Mouse (Mus musculus): ENCODE results near the gene Reg4.
A peak's percentile ranks its signal among the peaks of the same experiment; 100 is the strongest.

The Reg4 gene

DNA sequence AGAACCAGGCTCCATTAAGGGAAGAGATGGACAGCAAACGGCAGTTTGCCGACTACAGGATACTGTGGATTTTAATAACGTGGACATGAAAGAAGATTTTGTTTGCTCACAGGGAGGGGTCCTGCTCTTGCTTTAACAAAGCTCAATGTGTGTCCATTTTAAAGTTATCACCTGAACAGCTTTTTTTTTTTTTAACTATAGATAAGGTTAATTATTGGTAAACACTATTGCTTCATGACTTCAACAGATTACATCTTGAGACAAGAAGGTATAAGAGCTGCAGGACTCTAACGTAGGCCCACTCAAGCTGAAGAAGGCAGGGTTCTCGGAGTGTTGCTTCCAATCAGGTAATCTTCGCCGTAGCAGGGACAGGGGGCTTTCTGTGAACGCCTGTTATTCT is at the start of gene Reg4:
TSS of gene Reg4 (plus strand) at position 301 of the 400 bp plus-strand sequence.
- DNase-seq (ENCODE audit: low read depth, low spot score) = no peak

DNA sequence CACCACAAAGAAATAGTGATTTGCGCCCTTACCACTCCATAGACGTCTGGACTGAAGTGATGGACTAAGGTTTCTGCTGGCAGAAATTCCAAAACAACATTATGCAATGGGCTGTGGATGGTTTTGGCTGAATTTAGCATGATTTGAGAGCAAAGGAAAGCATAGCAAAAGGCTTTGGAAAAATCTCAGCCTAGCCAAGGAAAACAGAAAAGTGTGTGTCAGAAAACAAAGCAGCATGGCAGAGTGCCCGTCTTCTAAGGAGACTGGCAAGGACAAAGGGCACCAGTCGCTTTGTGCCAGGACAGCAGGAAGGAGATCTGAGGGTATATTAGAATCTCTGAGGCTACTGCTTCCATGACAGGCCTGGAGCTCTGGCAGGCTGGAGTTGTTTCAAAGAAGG is 43.6 kb upstream of the Reg4 start:
- DNase-seq (ENCODE audit: low read depth, low spot score) = peak; percentile 61

DNA sequence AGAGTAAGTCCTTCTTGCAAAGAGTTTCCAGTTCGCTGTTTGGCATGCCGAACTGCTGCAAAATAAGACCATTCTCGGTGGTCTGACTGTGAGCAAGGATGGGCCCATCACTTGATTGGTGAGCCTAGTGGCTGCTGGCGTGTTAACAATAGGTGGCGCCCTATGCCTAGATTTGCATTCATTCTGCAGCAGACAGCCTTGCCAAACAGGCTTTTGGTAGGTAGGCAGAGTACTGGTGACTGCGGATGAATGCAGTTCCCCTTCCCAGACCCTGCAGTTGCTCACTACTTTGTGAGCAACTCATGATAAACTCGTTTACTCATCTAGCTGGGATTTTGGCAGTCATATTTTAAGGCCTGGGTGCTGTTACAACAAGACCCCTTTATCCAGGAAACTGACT is 41.2 kb upstream of the Reg4 start:
- DNase-seq (ENCODE audit: low read depth, low spot score) = peak; percentile 34

DNA sequence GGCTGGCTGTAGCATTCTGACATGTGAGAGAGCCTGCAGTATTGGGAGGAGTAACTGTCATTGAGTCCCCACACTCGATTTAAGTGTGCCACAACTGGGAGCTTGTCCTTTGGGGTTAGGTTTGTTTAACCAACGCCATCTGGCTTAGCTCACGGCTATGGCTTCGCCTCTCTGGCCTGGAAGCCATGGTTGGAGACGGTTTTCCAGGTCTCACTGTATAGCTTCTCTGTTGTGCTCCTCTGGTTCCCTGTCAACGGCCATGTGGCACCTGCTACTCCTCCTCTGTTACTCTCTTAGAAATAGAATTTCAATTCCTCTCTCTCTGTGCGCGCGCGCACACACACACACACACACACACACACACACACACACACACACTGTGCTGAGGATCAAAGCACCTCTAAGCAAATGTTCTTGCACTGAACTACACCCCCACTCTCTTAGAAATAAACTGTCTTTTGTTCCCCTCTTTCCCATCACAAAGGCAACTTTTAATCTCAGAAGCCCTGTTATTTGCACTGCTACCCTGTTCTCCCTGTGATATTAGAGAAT is 36.7 kb upstream of the Reg4 start:
- no peak for DNase-seq (ENCODE audit: low read depth, low spot score)

DNA sequence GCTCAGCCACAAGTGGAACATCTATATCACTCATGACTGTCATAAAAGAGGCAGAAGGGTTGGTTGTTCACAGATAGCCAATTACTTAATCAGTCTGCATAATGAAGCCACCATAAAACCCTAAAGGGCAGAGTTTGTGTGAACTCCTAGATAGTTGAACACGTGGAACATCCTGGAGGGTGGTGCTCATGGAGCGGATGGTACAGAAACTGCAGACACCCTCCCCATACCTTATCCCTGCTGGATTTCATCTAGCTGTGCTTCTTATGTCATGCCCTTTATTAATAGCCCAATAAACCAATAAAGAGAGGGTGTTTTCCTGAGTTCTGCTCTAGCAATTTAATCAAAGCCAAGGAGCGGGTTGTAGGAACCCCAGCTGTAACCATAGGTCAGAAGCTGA is 34.2 kb upstream of the Reg4 start:
- DNase-seq (ENCODE audit: low read depth, low spot score) = no peak

DNA sequence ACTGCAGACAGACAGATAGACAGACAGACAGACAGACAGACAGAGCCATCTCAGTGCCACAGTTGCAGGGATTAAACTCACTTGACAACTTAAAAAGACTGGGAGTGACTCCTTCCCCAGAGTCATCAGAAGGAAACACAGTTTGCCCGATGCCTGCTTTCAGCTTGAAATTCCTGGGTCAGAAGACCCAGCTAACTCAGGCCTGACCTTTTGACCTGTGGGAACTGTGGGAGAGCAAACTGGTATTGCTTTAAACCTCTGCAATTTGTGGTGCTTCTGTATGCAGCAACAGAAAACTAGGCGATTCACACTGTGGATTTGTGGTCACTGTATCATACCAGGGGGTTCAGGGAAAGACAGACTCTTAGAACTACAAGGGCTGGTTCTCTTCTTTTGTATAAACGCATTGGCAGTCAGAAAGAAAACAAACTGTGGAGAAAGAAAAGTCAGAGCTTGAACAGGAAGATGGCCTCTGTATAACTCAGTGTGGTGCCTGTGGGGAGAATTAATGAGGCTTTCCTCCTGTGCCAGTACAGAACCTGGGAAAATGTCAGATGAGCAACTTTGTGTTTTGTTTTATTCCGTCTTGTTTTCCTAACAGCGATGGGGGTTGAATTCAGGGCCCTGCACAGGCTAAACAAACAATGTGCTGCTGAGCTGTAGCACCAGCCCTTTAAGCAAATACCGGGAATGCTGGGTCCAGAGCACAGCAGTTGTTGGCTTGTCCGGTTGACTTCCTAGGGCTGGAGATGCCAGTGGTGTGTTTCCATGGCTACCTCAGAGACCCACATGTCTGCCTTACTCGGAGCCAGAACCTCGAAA is 24.0 kb upstream of the Reg4 start:
- no peak for DNase-seq (ENCODE audit: low read depth, low spot score)

DNA sequence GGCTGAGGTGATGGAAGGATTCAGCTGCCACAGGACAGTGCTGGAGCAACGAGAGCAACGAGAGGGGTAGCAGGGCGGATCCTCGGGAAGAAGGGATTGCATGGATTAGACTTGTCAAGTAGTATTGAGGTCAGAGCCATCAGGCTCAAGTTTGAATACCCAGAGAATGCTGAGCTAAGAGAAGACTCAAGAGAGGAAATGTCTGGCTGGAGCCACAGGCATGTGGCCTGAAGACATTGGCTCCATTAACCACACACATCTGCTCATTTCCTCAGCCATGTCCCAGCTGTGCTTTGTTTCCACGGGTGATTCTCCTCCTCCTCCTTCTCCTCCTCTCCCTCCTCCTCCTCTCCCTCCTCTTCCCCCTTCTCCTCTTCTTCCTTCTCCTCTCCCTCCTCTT is 22.2 kb upstream of the Reg4 start:
- DNase-seq (ENCODE audit: low read depth, low spot score) = no peak

DNA sequence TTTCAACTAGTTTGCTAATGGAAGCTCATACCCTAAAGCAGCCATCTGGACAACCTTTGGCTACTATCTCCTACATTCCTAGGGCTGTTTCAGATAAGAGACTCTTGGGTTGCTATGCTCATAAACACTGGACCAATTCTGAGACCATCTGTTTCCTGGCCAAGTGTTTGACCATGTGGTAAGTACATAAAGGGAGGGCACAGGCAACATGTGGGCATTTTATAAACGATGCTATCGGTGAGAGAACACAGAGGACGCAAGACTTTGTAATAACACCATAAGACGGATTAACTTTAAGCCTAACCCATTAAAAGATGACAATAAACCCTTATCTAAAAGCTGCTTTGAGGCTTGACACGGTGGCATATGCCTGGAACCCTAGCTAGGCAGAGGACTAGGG is 18.7 kb upstream of the Reg4 start:
- DNase-seq (ENCODE audit: low read depth, low spot score) = no peak

DNA sequence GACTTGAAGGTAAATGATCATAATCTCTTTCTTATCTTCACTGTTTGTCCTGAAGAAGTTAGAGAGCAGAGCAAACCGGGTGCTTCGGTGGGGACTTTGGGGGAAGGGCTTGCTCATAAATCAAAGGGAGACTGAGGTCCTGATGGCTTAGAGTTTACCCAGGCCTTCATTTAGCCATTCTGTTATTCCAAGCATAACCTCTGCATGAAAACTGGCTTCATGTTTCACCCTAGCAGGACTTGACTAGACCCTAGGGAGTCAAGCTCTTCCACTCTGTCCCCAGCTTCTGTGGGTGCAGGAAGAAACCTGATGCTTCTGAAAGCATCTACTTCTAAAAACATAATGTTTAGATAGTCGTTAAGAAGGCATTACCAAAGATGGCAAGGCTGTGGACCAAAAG is 15.0 kb upstream of the Reg4 start:
- DNase-seq (ENCODE audit: low read depth, low spot score) = no peak

DNA sequence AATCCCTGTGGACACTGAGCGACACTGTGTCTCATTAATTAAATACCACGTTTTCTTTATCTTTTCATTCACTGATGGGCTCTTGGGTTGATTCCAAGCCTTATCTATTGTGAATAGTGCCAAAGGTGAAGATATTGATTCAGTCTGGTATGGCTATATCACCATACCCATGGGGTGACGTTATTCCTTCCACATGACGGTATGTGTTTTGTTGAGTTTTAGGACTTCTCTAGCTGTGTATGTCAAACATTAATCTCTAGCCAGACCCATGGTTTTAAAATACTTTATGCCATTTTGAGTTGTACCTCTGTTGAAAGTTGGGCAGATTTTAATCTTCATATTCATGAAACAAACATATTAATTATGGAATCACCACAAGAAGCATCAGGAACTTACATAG is 12.8 kb upstream of the Reg4 start:
- no peak for DNase-seq (ENCODE audit: low read depth, low spot score)

DNA sequence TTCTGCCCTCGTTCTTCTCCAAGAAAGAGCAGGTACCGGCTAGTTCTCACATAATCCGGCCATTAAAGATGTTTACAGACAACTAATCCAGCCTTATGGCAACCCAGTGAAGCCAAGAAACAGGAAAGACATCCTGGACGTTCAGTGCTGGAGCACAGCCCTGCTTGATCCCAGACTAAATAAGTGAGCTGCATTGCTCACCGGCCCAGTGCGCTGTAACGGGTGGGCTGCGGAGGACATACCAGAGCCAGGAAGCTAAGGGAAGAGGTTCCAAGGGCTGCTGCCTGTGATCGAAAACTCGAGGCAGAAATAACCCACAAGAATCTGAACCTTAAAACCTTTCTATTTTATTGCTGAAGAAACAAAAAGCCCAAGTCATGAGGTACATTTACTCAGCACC is 11.1 kb upstream of the Reg4 start:
- no peak for DNase-seq (ENCODE audit: low read depth, low spot score)

DNA sequence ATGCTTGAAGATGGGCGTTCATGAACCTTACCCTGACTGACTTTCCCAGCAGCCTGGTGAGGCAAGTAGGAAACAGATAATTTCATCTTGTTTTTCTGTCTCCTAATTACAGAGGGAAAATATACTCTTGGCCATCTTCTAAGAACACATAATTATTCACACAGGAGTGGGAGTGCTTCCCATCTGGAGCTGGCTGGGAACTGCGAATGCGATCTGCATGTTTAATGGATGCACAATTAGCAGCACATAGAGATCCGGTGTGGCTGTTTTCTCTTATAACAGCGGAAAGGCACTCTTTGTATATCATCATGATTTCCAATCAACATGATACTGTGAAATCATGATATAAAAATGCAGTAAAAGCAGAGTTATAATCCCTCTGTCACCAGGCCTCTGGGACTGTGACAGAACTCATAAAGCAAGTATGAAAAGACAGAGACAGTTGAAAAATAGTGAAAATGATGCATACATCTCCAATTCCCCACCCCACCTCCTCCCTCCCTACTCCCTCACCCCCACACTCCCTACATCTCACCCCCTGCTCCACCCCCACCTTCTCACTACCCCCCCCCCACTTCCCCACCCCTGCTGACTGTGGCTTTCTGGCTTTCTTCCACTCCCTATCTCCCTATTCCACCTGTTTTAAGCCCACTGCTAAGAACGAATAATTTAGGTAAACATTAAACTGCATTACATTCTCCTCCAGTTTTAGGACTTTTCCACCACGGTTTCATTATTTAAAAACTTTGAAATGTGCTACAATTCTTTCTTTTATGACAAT is 10.5 kb upstream of the Reg4 start:
- DNase-seq (ENCODE audit: low read depth, low spot score) = no peak

DNA sequence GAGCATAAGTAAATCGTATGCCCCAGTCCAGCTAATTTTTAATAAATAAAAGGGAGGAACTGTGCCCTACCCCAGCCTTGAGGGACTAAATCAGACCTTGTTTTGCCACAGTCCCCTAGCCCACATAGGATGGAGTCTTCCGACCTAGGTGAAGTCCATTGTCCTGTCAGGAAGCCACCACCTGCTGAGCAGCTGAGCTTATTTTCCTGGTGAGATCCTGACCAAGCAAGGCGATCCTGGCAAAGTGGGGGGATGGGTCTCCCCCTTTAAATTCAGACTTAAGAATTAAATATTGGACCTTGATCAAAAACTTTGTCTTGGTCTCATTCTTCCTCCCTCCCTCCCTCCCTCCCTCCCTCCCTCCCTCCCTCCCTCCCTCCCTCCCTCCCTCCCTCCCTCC is 5.7 kb upstream of the Reg4 start:
- DNase-seq (ENCODE audit: low read depth, low spot score) = no peak

DNA sequence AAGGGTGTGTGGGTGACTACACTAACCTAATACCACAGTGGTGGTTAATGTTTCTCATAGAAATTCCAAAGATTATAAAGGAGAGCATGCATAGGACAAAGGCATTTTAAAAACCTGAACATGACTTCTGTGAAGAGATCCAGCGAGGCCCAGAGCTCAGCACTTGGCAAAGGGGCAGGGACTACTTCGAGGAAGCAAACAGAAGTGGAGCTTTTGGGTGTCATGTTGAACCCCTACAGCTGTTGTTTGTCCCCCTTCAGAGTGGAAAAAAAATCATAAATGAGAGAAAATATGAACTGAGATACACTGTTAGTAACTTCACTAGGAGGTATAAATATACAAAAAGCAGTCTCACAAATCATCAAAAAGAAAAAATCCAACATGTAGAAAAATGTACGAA is 1.3 kb downstream of the Reg4 start:
- no peak for DNase-seq (ENCODE audit: low read depth, low spot score)

DNA sequence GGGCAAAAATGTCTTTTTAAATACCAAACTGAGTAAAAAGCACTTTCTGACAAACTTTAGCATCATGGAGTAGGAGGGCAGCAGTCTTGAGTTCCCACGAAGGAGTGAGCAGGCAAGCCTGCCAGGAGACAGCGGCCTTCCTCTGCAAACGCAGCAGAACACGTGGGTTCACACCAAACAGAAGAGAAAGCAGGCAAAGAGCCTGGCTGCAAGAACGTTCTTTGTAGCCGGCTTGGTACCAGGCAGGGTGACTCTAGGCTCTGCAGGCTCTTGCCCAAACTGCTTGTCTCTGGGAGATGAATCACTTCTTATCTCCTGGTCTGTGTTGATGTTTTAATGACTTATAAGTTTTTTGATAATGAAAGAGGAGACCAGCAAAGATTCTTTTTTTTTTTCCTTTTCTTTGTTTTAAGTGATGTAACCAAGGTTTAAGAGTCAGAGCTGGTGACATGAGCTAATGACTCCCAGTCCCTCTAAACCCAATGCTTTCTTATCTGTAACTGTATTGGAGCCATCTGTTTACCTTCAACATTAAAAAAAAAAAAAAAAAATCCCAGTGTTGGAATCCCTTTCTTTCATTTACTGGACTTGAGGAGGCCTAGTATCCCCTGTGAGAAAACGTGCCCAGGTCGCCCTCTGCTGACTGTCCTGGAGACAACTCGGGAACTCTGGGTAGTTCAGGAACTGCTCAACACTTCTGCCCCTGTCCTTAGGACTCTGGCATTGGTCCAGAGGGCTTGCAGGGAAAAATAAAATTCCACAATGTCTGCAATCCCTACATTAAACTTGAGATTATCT is 2.0 kb downstream of the Reg4 start:
- peak; percentile 84 for DNase-seq (ENCODE audit: low read depth, low spot score)

DNA sequence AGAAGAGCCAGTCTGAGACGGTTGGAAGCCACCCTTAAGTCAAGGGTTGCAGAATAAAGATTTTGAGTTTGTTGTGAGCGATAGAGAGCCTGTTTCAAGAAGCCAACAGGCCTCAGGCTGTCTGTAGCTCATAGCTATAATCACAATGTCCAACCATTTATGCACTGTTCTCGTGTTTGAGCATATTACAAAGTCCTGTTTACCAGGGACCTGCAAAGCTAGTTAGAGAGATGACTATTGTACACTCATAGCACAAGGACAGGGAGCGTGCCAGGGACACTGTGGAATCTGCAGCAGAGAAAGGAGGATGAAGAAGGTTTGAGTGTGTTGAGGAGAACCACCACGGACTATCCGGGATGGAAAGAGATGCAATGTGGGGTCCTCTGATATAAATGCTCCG is 3.0 kb downstream of the Reg4 start:
- DNase-seq (ENCODE audit: low read depth, low spot score) = no peak

DNA sequence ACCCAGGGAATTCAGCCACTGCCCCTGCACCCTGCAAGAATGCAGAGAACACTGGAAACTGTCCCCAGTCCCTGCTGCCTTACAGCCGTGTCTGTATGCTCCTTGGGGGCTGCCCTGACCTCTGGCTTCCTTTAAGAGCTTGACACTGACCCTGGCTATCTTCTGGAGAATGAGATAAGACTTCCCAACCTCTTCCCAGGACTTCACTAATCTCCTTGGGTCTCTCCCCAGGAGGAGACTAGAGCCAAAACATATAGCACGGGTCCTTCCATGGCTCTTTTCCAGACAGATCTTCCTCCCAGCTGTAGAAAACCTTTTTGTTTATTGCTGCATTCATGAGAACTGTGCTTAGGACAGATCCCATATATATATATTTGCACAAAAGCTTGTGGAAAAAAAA is 3.8 kb downstream of the Reg4 start:
- no peak for DNase-seq (ENCODE audit: low read depth, low spot score)

DNA sequence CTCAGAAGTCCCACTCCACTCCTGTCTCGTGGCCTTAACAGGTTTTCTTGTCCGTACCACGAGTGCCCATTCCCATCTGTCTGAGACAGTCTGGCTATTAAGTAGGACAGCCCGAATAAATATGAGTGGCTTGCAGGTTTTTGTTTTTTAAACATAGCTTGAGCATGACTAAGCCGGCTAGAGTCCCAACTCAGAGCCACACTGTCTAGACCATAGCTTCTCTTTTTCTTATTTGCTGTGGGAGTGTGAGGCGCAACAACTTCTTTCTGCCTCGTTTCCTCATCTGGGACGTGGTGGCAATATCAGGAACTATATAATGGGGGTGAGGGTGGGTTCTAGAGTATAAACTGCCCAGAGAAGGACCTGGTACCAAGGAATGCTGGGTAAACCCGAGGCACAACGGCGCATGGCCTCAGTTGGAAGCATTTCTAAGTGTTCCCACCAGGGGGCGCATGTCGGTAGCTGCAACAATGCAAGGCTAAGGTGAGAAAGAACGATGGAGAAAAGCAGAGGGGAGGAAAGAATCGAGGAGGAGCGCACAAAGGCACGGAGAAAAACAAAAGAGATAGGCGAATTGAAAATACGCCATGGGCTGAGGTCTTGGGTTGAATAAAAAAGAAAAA is 5.1 kb downstream of the Reg4 start:
- DNase-seq (ENCODE audit: low read depth, low spot score) = peak; percentile 81

DNA sequence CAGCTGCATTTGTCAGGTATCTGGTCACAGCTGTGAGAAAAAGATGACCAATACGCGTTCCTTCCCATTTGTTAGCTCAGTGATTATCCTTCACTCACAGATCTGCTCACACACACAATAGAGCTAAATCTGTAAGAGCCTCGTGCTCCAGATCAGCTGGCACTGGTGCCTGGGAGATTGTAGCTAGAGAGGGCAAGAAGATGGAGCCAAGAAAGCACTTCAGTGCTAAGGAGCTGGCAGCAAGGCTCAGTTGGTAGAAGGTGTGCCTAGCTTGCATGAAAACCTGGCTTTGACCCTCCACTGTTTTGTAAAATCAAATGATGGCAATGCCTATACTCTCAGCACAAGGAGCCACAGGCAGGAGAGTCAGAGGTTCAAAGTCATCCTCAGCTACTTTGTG is 5.8 kb downstream of the Reg4 start:
- DNase-seq (ENCODE audit: low read depth, low spot score) = no peak

DNA sequence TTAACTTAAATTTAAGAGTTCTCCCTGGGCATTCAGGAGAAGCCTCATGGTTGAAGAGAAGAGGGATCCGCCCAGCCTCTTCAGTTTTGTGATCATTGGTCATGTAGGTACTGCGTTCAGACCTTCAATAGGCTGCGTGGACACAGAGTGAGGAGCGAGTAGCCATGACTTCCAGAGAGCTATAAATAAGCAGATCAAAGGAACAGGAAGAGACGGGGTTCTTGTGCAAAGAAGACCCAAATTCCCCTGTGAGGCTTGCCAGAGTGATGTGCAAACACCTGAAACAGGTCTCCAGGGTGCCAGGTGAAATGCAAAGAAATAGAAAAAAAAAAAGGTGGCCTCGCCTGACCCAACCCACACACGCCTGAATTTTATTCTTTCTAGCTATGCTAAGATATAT is 8.0 kb downstream of the Reg4 start:
- no peak for DNase-seq (ENCODE audit: low read depth, low spot score)

DNA sequence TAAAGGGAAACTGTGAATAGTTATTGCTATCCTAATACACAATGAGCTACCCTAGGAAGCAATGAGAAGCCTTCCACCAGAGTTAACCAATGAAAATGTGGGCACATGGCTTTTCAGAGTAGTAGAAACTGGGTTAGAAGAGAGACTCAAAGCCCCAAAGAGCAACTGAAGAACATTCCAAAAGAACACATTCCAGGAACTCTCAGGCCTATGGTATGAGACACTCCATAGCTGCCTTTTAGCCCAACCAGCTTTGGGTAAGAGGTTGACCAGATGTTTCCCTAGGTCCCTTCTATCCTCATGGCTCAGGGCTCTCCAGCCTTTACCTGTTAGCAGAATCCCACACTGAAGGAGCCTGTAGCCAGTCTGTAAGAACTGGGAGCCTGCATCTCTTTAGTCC is 11.5 kb downstream of the Reg4 start:
- DNase-seq (ENCODE audit: low read depth, low spot score) = no peak

DNA sequence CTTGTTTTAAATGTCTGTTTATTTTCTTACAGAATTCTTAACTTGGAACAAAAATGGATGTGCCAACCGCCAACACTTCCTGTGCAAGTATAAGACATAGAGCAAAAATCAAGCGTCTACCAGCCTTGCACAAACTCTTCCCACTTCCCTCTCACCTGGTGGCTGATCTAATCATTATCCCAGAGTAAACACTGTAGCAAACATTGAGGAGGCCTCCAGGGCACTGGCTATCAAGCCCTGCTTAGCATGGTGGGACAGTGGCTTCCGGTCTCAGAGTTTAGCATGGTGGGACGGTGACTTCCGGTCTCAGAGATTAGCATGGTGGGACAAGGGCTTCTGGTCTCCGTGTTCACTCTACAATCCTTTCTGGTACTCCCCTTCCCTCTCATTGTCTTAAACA is 14.3 kb downstream of the Reg4 start:
- DNase-seq (ENCODE audit: low read depth, low spot score) = no peak

Measured in 3T3-L1 (cell line).